Mouse (Mus musculus): ENCODE results near the gene Unc13a.

The Unc13a gene

DNA sequence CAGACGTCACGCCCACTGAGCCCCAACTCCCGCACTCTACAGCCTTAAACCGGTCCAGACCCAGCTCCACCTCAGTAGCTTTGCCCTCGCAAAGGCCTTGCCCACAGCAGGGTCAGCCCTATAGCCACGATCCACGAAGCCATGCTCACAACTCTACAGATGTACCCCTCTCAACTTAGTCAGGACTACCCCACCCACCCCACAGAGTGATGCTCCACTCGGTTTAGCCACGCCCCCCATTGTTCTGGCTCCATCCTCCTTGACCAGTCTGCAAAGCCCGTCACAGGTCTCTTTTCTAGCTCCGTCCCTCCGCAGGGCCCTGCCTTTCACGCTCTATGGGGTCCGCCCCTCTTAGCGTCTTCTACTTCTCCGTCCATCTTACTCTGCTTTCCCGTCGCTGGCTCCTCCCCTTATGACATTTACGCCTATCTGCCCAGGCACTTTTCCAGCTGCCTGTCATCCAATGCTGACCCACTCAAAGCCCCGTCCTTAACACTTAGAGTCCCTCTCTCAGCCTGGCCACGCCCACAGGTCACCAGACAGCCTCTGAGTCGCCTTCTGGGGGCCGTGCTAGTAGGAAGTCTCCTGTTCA lies 14.7 kb upstream of the Unc13a start:
- no peak for DNase-seq (ENCODE audit: low read depth, low spot score)

DNA sequence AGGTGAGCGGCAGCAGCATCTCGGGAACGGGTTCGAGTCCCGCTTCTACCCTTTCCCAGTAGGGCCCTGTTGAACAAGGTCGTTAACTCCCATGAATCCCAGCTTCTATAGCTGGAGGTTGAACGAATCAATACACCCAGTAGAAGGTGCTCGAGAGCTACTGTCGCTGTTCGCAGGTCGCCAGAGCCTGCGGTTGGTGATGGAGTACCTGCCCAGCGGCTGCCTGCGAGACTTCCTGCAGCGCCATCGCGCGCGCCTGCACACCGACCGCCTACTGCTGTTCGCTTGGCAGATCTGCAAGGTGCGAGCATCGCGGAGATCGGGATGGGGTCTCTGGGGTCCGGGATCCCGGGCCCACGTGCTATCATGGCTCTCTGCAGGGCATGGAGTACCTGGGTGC lies 14.0 kb upstream of the Unc13a start:
- DNase-seq (ENCODE audit: low read depth, low spot score) = no peak

DNA sequence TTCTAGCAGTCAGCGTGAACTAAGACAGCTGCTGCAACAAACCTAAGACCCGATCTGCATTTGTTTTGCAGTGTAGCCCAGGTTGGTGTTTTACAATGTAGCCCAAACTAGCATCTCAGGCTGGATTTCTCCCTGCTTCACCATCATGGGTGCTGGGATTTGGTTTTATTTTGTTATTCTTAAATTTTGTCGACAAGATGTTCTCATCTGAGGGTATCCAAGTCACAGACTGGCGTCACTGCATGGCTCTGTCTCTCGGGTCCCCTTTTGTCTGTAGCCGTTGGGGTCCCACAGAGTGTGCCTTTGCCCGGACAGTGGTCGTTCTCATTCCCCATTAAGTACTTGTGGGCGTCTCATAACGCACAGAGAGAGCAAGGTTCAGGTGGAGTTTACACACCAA lies 13.1 kb upstream of the Unc13a start:
- no peak for DNase-seq (ENCODE audit: low read depth, low spot score)

DNA sequence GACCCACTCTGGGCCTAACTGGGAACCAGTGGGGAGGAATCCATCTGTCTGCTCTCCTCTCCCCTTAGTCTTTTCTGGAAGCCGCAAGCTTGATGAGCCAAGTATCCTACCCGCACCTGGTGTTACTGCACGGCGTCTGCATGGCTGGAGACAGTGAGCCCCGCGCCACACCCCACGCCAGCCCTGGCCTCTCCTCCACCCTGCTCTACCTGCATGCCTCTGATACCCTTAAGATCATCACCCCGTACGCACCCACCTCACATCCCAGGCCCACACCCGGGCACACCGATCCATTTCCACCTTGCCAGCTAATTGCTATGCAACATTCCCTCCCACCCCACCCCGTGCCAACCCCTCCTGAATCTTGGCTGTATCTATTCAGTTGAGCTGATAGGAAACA lies 11.3 kb upstream of the Unc13a start:
- DNase-seq (ENCODE audit: low read depth, low spot score) = no peak

DNA sequence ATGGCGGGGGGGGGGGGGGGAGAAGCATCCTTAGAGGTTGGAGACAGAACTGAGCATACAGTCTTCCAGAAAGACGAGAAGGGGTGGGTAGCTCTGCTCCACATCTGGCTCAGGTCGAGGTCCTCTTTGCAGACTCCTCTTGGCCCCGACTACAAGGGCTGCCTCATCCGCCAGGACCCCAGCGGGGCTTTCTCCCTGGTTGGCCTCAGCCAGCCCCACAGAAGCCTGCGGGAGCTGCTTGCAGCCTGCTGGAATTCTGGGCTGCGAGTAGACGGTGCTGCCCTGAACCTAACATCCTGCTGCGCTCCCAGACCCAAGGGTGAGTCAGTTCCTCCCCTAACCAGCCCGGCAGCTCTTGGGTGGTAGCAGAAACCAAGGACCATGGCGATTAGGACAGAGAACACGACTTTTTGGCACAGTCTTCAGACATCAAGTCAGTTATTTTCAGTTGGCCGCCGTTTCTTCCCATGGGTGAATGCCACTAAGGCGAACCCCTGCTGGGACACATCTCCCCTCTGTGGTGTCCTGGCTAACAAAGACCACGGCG lies 9.9 kb upstream of the Unc13a start:
- no peak for DNase-seq (ENCODE audit: low read depth, low spot score)

DNA sequence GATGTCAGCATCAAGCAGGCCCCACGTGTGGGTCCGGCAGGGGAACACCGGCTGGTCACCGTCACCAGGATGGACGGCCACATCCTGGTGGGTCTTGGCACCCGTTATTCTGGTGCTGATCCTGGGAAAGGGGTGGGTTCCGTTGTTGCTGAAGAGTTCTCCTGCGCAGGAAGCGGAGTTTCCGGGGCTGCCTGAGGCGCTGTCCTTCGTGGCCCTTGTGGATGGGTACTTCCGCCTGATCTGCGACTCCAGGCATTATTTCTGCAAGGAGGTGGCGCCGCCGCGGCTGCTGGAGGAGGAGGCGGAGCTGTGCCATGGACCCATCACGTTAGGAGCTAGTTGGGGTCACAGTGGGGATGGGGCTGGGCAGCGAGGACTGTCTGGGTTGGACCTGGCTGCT lies 8.9 kb upstream of the Unc13a start:
- DNase-seq (ENCODE audit: low read depth, low spot score) = no peak

DNA sequence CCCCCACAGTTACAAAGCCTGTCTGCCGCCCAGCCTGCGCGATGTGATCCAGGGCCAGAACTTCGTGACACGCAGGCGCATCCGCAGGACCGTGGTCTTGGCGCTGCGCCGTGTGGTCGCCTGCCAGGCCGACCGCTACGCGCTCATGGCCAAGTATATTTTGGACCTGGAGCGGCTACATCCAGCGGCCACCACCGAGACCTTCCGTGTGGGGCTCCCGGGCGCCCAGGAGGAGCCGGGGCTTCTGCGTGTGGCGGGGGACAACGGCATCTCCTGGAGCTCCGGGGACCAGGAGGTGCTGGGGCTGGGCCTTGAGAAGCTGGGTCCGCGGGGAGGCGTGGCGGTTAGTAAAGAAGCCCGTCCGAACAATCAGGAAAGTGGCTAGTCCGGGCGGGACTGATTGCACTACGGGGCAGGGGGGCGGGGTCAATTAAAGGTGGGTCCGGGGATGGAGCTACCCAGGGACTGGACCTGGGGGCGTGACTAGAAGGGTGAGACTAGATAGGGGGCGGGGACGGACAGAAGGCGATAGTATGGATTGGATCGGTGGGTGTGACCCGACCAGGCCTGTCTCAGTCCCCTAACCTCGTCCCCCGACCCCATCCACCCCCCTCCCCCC lies 8.1 kb upstream of the Unc13a start:
- DNase-seq (ENCODE audit: low read depth, low spot score) = no peak

DNA sequence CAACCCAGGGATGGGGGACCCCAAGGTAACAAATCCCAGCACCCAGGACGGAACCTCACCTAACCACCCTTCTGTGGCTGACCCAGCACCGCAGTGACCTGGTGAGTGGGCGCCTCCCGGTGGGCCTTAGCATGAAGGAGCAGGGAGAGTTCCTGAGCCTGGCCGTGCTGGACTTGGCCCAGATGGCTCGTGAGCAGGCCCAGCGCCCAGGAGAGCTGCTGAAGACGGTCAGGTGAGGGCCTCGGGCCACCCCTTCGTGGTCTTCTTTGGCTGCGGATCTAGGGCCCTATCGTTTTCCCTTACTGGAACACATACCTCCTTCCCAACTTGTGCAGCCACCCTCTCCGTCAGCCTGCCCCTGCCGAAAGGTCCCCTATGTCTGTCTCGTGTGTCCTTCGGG lies 7.6 kb upstream of the Unc13a start:
- DNase-seq (ENCODE audit: low read depth, low spot score) = no peak

DNA sequence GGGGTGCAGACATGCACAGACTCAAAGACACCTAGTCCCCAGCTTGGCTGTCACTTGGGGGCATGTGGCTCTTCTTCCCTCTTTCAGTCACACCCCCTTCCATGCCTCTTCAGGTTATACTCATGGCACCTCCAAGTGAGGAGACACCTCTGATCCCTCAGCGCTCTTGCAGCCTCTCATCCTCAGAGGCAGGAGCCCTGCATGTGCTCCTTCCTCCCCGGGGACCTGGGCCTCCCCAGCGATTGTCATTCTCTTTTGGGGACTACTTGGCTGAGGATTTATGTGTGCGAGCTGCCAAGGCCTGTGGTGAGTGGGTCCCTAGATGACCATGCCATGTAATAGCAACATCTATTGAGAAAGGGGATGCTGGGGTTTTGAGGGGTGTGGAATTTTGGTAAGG lies 6.7 kb upstream of the Unc13a start:
- no peak for DNase-seq (ENCODE audit: low read depth, low spot score)

DNA sequence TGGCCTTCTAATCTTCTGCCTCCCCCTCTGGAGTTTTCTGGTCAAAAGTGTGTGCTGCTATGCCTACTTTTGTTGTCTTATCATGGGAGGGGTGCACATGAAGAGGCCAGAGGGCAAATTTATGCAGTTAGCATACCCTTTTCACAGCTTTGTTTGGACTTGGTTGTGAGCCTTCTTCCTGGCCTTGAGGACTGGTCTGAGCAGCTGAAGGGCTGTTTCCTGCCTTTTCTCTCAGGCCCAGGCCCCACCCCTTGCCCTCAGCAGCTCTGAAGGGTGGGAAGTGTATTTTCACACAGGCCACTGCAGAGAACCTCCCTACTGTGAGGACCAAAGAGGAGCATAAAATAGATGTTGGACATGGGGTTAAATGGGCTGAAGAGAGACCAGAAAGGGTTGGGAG lies 6.0 kb upstream of the Unc13a start:
- DNase-seq (ENCODE audit: low read depth, low spot score) = no peak

DNA sequence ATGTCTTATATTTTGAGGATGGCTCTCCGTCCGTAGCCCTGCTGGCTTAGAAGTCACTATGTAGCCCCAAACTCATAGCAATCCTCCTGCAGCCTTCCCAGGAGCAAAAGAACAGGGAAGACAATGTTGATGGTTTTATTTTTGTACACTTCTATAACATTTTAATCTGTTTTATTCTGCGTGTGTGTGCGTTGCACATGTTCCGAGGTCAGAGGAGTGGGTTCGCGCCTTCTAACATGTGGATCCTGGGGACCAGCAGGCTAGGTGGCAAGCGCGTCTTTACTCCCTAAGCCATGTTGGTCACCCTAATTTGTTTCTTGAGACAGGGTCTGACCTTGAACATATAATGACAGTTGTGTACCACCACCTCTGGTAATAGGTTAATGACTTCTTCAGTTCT lies 5.2 kb upstream of the Unc13a start:
- DNase-seq (ENCODE audit: low read depth, low spot score) = no peak

DNA sequence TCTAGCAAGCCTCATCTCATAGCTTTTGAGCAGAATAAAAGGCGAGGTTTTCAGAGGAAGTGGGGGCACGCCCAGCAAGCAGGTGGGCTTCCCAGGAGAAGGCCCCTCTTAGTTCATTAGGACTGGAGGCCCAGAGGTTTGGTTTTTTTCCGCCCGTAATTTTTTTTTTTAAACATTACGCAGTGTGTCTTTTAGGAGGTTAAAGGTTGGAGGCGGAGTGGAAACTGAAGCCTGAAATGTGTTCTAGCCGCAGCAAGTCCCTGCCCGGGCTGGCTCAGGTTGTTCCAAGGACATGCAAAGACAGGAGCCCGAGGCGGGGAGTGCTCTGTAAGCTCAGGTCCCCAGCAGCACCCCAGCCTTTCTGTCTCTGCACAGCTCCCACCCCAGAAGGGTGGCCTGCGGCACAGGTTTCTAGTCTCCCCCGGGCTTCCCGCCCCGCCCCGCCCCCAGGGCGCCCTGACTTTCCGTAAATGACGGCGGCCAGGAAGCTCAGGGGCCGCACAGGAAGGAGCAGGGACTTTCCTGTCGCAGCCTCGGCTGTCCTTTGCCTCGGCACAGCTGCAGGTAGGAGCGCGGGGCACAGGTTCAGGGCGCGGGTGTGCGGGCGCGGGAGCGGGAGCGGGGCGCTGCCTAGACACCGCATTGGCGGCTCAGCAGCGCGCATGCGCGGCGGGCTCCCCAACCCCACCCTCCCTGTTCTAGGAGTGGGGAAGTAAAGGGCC lies 4.6 kb upstream of the Unc13a start, which contains the start of gene Jak3:
TSS of gene Jak3 (plus strand) at position 277 of the 722 bp plus-strand sequence.
- peak; percentile 87 for DNase-seq (ENCODE audit: low read depth, low spot score)

DNA sequence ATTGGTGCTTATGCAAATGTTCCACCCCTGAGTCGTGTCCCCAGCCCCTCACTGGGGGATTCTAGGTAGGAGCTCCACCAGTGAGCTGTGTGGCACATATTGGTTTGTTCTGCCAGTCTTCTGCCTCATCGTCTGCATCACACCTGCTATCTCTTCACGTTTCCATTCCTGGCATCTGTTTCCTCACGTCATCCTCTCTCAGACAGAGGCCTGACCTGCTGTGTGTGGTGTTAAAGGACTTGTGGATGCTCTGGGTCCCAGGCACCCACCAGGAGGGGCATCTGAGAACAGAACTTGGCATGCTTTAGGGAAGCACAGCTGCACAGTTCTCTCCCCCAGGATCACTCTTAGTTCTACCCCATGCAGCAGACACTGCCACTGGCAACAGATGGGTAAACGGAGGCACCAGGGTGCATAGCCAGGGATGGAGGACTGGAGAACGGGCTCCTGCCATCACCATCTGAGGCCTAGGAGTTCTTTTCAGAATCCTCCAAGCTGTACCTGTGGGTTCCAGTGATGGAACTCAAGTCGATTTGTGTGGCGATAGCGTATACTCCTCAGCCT lies 4.0 kb upstream of the Unc13a start:
- no peak for DNase-seq (ENCODE audit: low read depth, low spot score)

DNA sequence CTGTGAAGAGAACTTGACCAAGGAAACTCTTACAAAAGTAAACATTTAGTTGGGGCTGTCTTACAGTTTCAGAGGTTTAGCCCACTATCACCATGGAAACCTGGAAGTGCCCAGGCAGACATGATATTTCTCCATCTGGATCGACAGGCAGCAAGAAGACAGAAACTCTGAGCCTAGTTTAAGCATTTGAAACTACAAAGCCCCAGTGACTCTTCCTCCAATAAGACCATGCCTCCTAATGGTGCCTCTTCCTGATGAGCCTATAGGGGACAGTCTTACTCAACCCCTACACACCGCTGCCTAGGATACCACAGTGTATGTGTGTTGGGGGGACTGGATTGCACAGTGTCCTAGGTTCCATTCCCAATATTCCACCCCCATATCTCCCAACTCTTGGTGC lies 2.5 kb upstream of the Unc13a start:
- DNase-seq (ENCODE audit: low read depth, low spot score) = no peak

DNA sequence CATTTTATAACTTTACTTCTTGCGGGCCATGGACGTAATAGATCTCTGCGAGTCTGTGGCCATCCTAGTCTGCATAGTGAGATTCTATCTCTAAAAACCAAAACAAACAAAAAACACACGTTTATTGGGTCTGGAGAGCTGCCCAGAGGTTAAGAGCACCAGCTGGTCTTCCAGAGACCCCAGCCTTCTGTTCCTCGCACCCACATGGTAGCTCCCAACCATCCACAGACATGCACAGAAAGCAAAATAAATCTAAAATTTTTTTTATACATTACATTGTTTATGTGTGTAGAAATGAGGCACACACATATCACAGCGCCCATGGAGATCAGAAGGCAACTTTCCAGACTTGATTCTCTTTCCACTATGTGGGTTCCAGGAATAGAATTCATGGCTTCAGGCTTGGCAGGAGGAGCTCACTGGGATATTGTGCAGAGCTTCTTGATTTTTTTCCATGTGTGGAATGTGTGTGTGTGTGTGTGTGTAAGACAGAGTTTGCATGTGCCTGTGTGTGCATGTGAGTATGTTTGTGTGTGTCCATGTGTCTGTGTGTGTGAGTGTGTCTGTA lies 695 bp upstream of the Unc13a start:
- no peak for DNase-seq (ENCODE audit: low read depth, low spot score)

DNA sequence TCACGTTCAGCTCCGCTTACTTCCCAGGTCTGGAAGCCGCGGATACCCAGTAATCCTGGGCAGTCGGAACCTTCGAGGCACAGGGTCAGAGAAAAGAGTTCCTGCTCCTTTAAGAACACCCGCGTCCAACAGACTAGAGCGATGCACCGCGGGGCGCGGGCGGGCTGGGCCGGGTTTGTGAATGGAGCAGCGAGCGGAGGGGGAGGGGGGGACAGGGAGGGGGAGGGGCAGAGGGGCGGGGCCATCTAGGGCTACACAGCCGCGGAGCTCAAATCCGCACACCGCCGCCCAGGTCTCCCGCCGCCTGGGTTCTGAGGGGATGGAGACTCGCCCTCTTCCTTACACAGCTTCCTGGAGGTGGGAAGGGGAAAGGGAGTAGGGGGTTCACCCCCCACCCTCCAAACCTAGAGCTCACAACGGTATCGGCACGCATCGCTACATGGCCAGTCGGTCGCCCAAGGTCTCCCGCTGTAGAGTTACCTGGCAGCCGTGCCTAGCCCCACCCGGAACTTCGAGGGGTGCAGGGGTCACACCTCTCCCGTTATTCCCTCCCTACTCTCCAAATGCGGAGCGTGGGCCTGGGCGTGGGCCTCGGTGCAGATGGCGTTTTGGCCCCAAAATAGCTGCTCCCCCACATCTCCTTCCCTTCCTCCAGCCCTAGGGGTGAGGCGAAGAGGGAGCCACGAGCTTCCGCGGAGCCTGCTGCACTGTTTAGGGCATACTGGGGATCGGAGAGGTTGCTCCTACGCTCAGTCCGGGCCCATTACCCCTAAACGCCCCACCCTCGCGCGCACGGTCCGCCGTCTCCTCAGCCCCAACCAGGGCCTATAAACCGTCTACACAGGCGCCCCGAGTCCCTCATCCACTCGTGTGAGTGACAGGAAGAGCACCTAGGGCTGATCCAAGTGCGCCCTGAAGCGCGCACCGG lies 672 bp downstream of the Unc13a start:
- DNase-seq (ENCODE audit: low read depth, low spot score) = peak; percentile 68

DNA sequence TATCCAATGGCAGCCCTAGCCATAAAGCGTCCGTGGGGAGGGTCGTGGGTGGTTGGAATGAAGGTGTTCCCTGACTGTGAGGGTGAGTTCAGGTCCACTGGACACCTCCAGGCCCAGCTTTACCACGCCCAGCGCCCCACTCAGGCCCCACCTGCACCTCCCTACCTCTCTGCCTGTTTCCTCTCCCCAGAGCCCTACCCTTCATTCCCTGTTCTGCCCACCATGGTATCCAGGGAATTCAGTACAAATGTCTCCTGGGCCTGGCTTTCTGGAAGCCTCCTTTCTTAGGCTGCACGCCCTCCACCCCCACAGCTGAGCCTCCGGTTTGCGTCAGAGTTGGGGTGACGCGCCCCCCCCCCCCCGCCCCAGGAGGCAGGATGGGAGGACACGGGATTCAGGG lies 1.4 kb downstream of the Unc13a start:
- no peak for DNase-seq (ENCODE audit: low read depth, low spot score)

DNA sequence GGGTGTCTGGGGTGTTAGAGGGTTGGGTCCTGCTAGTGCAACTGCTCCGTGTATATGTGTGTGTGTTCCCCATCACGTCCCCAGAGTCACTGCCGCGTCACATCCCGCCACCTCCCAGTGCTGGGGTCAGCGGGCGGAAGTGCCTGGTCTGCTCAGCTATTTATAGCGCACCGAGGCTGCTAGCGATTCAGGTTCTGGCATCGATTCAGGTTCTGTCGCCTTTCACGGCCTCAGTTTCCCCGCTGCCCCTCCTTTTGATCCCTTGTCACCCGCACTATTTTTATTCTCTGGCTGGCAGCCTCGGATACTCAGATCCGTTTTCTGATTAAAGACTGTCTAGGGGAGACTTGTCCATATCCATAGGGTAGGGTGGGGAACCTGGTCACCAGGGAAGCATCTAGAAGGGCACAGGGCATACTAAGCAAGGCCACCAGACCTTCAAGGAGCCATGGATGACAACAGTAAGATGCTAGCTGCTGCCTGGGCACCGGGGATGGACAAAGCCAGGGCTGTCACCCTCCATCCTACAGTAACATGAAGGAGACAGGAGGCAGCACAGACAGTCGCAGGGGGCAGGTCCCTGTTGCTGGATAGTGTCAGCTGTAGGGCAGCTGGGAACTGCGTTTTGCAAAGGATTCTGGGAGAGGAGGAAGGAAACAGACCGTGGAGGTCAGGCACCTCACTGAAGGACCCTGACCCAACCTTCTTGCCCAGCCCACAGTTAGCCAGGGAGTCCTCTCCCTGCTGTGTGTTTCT lies 3.2 kb downstream of the Unc13a start:
- peak; percentile 89 for DNase-seq (ENCODE audit: low read depth, low spot score)

DNA sequence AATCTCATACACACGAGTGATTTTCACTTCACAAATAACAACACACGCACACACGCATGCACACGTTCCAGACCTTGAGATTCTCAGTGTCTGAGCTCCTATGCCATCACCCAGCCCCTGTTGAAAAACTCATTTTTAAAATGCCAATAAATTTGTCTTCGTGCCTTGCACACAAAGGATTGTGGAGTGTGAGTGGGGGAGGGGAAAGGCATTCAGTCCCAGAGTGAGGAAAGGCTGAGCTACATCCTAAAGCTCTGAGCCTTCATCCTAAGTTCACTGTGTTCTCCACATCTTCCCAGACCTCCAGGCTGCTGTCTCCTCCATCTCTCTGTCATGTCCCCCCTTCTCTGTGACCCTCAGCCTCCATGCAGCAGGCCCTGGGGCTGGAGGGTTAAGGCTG lies 4.3 kb downstream of the Unc13a start:
- DNase-seq (ENCODE audit: low read depth, low spot score) = no peak

DNA sequence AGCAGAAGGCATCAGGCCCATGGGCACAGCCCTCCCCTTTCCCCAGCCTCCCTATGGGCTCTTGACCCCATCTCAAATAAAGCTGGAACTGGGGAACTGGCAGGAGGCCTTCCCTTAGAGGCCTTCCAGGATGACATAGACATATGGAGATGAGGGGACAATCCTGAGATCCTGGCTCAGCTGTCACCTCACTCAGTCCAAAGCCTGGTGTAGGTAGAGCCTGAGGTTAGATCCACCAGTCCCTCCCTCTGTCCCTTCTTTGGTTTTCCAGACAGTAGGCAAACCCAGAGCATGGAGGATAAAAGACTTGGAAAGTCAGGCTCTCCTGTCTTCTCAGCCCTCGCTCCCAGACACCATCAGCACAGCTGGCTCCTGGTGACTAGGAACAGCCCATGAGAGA lies 4.7 kb downstream of the Unc13a start:
- no peak for DNase-seq (ENCODE audit: low read depth, low spot score)

Measured in A20 (cell line).